Mouse (Mus musculus) liver, adult (tissue): Measurements from ENCODE around the gene Gm4763.
"Not testable (repeated sequence)": the region's sequence is repeated elsewhere in the genome, so short reads cannot be mapped to it uniquely, and the experiment has no call there.

ENCODE experiments used
- GATA4 ChIP-seq: IDR thresholded peaks from 2 replicates; pipeline ENCODE4 v1.6.1; 2014; ENCODE audit warnings: mild to moderate bottlenecking, low read length; ENCODE audit not compliant: insufficient replicate concordance

Gene Gm4763

DNA sequence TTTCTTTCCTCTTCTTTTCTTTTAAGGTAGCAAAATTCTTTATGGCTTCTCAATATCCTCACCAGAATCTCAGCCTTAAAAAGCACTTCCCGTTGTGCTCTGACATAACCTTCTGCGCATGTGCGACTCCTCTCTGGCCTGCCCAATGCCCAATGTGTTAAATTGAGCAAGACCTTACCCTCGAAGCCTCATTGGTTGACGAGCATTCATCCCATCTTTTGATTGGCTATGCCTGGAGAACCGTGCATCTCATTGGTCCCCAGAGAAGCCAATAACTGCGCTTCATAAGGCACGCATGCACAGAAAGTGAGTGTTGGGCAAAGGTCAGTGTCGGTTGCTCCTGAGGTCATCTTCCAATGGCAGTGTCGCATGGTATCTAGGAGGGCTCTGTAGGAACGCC is at the start of gene Gm4763:
Gm4763 (minus strand) TSS at position 101 of the 400 bp plus-strand sequence.
- not testable (repeated sequence) for TF ChIP-seq GATA4

DNA sequence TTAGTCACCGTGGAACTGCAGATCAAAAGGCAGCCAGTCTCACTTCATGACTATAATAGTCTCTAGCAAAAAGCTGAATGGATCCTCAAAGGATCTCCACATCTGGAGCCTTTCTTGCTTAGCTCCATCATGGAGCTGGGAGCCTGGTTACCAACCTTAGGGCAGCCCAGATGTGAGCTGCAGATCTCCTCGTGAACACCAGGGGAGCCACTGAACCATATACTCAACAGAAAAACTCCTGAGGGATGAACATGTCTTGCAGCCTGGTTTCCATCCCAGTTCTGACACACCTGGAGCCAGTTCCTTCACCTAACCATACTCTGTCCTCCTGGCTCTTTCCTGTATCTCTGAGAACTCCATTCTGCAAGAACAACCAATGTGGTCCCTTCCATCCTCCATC is 49.4 kb upstream of the Gm4763 start:
- TF ChIP-seq GATA4 = no peak

DNA sequence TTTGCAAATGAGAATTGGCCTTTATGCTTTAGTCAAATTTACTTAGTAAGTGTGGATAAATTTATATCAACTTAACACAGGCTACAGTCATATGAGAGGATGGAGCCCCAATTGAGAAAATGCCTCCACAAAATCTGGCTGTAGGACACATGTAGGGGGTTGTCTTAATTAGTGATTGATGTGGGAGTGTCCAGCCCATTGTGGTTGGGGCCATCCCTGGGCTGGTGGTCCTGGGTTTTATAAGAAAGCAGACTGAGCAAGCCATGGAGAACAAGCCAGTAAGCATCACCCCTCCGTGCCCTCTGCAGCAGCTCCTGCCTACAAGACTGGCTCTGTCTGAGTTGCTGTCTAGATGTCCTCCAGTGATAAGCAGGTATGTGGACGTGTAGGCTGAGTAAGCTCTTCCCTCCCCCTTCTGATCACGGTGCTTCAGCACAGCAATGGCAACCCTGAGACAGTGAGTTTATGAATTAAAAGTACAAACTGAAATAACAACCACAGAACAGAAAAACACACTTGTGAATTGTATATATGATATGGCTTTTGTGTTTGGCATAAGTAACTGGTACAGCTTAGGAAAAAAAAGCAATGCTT is 47.3 kb upstream of the Gm4763 start:
- no peak for TF ChIP-seq GATA4

DNA sequence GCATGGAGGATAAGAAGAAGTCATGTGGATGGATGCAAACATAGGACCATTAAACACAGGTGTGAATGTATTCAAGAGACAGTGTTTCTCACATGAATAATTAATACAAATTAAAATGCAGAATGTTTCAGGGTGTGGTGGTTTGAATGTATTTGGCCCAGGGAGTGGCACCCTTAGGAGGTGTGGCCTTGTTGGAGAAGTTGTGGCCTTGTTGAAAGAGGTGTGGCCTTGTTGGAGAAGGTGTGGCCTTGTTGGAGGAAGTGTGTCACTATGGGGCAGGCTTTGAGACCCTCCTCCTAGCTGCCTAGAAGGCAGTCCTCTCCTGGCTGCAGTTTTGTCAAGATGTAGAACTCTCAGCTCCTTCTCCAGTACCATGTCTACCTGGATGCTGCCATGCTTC is 44.7 kb upstream of the Gm4763 start:
- TF ChIP-seq GATA4 = no peak

DNA sequence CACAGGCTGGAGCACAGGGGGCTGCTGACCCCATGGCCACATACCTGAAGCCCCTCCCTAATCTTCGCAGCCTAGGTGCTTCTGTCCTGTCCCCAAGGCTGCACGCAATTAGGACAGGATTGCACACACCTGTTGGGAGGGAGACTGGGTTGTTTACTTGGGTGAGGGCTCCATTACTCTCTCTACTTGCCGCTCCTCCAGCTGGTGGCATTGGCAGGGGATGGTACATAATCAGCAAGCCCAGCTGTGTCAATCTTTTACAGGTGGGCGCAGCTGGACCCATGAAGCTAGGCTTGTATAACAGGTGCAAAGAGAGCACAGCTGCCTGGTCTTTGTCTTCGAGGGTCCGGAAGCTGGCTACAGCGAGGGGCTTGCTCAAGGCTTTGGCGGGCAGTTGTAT is 35.9 kb upstream of the Gm4763 start:
- TF ChIP-seq GATA4 = no peak

DNA sequence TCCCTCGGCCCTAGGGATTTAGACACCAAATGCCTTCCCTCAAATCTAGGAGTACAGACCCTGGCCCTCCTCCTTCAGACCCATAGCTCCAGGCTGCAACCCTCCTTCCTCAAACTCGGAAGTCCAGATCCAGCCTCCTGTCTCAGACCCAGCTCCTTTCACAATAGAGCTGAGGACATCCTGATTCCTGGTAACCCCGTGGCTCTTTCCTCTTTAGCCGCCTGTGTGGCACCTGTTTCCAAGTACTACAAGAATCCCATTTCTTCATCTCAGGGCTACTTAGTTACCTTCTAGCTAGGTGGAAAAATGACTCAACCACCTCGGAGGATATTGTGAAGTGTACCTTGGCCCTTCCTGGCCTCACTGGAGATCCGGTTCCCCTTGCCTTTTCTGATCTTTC is 34.5 kb upstream of the Gm4763 start:
- TF ChIP-seq GATA4 = no peak

DNA sequence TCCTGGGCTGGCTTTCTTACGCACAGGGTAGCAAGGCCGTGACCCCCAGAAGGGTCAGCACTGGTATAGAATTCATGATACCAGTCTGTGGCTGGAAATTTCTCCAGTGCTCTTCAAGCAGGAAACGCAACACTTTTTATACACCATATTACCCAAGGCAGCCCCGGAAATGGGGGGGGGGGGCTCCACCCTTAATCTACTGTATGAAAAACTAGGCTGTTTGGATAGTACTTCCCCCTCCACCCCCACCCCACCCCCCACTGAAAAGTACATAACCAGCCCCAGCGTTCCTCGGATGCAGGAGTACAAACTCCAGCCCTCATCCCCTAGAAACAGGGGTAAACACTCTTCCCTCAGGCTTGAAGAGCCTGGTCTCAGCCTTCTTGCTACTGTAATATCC is 33.5 kb upstream of the Gm4763 start, which contains the start of gene Cd177:
Cd177 (minus strand) TSS at position 101 of the 400 bp plus-strand sequence.
- TF ChIP-seq GATA4 = no peak

DNA sequence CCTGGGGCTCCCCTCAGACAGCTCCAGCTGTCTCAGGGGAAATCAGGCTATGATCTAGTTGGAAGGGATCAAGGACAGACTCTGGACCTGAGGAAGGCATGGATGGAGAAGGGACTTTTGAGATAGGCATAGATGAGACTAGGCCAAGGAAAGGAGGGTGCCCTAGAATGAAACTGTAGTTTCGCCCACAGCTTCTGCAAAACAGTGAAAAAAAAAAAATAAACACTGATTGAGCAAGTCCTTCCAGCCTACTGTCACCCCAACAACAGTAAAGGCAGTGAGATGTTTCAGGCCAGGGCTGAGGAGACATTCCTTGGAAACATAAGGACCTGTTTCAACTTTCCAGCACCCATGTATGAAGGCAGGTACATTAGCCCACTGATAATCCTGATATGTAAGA is 31.8 kb upstream of the Gm4763 start:
- no peak for TF ChIP-seq GATA4

DNA sequence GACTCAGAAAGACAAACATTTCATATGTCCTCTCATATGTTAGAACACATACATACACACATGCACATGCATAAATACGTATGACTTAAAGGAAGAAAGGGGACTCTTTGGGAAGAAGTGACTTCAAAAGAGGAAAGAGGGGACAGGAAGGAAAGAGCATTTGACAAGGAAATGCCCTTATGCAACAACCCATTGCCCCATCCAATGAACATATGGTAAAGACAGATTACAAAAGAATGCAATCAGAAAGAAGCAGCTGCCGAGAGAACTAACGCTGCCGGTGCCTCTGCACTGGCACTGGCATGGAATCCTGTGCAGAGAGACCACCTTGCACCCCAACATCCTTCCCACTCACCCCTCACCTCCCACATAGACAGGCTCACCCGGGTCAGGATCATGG is 26.8 kb upstream of the Gm4763 start:
- TF ChIP-seq GATA4 = no peak

DNA sequence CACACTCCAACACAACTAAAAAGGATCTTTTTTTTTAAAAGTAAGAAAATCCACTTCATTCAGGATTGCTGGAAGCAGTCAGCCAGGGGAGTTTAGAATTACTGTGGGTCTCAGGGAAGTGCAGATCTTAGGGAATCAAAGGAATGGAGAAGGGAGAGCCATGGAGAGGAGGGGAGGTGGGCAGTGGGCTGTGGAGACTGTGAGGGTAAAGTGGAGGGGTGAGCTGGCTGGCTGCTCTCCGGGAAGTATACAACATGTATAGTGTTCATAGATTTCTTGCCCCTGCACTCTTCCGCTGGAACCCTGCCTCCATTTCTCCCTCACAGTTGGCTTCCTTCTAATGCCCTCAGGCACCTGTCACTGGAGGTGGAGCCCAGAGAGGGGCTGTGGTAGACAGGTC is 24.9 kb upstream of the Gm4763 start:
- no peak for TF ChIP-seq GATA4

DNA sequence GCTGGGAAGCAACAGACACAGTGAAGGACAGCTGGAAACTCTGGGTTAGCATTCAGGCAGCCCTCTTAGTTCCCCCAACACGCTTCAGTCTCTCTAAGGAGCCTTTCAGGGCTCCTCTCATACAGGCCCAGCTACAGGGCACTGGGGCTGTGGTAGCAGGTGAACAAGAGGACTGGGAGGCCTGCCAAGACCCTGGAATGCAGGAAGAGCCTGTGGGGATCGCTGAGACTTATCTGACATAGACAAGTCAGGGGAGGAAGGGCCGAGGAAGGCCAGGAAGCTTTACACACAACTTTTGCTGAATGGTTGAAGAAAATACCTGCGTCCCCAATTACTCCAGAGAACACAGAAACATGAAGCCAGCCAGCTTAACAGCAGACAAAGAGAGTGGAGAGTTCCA is 24.0 kb upstream of the Gm4763 start:
- no peak for TF ChIP-seq GATA4

DNA sequence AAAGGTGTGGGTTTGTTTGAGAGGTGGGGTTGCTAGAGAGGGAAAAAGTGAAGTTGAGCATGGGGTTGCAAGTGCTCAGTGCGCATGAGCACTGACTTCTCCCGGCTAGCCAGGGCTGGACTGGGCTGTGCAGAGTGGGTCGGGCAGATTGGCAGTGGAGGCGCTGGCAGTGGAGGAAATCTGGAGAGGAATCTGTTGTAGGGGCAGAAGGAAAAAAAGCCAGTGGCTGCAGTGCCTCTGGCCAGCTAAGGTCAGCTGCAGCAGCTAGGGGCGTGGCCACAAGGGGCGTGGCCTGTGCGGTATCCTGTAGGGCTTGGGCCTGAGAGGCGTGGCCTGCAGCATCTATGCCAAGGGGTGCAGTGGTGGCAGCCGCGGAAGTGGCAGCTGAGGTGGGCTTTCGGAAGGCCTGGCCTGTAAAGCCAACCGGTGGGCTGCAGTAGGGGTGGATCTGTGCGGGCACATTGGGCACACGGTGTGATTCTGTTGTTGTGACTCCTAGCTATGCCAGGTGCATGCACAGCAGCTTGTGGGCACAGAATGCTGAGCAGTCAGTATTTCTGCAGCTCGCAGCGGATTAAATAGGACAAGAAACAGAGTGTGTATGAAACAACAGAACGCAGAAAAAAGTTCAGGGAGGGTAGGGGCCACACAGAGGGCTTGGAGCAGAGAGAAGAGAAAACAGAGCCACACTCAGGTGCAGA is 9.4 kb upstream of the Gm4763 start:
- no peak for TF ChIP-seq GATA4

DNA sequence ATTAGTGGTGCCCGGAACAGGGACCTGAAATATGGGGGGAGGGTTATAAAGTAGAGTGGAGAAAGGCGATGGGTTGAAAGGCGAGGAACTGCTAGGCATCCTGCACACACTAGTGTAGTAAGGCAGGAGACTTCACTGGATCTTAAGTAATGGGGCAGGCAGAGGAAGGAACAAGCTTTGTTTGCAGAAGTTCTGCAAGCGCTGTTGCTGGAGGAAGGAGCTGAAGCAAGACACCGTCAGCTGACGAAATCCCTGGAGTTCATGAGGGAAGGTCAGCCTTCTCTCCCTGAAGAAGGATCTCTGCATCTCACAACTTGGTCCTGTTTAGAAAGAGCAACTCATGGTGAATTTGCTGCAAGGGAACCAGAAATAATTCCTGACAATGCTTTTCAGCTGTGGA is 11.7 kb downstream of the Gm4763 start:
- no peak for TF ChIP-seq GATA4

DNA sequence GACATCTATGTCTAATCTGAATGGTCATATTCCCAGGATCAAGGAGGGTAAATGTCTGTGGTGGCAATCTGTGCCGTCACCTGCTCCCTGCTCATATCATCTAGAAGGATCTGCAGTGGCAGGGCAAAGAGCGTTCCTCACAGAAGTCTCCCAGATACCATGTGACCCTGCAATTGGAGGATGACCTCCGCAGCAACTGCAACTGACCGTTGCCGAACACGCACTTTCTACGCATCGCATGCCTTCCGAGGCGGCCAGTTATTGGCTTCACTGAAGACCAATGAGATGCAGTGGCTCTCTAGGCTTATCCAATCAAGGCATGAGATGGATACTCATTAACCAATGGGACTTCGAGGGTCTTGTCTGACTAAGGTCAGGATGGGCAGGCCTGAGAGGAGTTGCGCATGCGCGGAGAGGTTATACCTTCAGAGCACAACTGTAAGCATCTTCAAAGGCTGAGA is 17.8 kb downstream of the Gm4763 start, which contains the start of gene BC049730:
BC049730 (plus strand) TSS at position 411 of the 461 bp plus-strand sequence.
- no peak for TF ChIP-seq GATA4

DNA sequence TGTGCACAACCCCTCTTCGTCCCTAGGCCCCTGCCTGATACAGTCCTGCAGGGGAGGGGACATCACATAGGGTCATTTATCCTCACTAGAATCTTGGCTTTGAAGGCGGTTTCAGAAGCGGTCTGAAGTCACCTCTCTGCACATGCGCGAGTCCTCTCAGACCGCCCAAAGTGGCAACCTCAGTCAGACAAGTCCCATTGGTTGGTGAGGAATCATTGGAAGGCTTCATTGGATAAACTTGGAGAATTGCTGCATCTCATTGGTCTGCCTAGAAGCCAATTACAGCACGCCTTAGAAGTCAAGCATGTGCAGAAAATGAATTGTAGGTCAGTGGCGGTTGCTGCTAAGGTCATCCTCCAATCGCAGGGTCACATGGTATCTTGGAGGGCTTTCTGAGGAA is 50.1 kb downstream of the Gm4763 start, which contains the start of gene Tex101:
Tex101 (minus strand) TSS at position 101 of the 400 bp plus-strand sequence.
- no peak for TF ChIP-seq GATA4

DNA sequence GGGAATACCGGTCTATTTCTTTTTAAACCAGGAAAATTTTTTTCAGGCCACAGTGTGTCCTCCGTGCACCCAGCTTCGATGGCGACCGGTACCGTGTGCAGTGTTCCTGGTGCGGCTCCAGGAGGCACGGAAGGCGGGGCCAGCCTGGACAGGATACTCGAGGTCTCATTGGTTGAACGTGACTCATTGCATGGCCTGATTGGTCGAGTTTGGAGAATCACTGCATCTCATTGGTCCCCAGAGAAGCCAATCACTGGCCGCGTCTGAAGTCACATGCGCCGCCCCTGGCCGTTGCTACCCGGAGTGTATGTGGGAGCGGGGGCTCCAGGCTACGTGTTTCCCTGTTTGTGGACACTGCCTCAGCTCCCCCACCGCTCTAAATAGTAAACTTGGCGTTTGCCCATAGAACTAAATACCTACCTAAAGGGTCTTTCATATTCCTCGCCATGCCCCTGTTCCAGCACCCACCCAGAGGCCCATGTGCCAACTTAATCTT is 54.7 kb downstream of the Gm4763 start:
- no peak for TF ChIP-seq GATA4
